Mouse (Mus musculus) heart, adult 11 months (tissue): ENCODE results near the gene S100pbp.
A peak's percentile ranks its signal among the peaks of the same experiment; 100 is the strongest.

Experiments
- DNase-seq: peaks from one replicate; pipeline ENCODE4 v3.0.0; 2022

Gene S100pbp

DNA sequence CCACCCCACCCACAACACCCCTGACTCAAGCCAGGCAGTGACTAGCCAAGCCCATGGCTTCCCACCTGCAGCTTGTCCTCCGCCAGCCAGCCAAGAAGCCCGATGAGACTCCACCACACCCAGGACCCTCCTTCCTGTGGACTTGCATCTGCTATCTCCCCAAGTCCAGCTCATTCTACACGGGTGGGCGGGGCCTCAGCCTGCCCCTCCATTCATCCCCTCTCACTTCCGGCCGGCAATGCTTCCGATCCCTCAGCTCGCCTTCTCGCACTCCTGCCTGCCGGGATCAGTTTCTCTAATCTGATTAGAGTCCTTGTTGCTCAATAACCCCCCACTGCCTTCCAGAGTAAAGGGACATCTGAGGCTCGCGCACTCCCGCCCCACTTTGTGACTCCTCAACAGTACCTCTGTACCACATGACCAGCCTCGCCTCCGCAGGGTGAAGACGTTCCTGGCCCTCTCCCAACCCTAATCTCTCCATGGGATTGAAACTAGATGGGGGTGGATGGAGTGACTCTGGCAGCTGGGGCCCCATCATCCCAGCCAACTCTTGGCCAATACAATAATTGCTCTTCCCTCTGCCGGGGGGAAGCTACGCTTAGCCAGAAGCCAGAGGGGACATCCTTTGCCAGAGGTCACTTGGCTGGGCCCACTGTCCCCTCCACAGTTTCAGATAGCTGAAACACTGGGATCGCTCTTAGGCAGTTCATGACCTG is 63.6 kb downstream of the S100pbp start:
- peak; percentile 98 for DNase-seq

DNA sequence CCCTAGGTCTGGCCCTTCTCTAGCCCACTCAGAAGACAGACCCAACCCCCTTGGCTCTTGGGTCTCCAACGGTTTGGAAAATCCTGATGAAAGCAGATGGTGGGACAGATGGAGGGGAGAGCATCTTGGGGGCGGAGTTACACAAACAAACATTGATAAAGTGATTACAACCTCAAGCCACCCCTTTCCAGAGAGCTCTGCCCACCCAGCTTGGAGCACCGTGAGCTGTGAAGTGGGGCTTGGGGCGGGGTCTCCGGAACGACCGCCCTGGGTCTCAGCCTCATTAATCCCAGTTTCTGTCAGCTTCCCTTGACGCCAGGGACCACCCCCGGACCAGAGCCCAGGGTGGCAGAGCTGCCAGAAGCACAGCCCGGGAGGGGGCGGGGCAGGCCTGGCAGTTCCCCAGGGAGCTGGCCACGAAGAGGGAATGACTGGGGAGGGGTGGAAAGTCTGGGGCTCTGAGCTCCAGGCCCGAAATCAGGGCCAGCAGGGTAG is 64.8 kb downstream of the S100pbp start:
- peak; percentile 88 for DNase-seq

DNA sequence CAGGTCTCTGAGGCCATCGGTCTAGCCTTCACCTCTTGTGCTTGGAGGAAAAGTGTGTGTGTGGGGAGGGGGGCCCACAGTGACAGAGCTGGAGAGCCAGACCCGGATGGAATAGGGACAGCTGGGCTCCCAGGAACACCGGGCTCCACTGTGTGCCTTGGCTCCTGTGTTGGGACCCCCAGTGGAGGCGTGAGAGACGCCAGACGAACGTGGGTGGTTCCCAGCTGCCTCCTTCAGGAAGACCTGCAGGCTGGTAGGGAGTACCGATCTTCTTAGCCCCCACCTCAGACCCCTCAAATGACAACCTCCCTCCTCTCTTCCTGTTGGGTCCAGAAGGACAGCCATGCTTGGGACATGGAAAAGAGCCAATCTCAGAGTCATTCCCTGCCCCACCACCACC is 66.8 kb downstream of the S100pbp start:
- no peak for DNase-seq

DNA sequence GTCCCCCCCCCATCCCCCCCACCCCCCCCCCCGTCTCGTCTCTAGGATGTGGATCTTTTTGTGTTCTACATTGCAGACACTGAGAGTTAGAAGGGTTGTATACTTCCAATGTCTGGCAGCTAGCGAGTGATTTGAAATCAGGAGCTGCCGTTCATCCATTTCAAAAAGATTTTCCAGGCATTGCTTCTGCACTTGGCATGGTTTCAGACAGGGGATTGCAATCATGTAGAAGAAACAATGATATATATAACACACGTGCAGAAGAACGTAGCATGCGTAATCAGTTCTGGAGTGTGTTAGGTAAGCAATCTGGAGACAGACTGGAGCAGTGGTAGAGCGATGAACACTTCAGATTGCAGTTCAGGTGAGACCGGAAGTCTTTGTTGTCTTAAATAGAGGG is 67.4 kb downstream of the S100pbp start:
- DNase-seq, result no peak

DNA sequence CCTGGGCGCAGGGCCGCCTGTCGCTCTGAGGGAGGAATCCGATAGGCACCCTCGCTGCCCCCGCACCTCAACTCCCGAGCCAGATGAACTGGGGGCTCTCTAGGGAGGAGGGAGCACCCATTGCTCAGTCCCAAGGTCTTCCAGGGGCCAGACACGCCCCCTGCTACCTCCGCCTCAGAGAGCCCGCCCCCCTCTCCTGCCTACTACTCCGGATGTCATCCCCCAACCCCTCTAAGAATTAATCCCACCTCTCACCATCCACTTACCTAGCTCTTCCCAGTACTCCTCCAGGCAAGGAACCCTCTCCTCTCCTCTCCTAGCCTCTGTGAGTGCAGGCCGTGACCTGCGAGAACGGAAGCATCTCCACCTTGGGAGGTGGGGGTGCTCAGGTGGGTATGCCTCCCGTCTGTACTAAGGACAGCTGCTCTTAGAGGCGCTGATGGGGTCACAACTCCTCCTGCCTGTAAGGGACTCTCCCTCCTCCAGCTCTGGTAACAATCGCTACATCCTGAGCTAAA is 67.9 kb downstream of the S100pbp start, which contains the start of gene Hpca:
Gene Hpca, minus strand, starts transcription at position 468 of the 518 bp plus-strand sequence.
- no peak for DNase-seq

DNA sequence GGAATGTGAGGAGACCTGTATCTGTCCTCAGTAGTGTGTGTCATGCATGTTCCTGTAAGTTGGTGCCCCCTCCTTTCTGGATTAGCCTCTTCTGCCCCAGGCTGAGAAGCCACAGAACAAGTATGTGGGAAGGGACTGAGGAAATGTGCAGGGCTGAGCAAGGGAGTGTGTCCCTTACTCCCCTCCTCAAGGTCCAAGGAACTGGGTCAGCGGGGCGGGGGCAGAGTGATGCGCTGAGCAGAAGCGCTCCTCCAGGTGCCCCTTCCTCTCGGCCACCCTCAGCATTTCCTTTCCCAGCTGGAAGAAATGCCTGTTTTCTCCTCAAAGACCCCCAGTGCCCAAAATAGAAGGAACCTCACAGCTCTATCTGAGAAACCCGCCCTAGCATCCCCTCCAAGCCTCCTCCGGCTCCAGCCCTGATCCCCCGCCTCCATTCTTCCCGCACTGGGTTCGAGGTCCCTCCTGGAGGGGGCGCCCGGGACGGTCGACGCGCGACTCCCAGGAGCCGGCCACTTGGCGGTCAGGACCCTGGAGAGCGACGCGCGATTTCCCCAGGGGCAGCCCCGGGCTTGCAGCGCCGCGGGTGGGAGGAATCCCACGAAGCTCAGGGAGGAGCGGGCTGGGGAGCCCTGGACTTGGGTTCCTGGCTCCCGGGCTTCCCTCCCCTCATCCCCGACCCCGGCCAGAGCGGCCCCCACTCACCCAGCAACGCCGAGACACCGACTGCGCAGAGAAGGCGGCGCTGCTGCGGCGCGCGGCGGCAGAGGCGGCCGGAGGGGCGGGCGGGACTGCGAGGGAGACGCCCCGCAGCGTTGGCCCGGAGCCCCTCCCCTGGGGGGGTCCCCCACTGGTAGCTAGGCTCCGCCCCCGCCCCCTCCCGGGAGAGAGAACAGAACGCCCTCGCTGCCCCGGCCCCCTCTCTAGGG is 68.7 kb downstream of the S100pbp start:
- no peak for DNase-seq

DNA sequence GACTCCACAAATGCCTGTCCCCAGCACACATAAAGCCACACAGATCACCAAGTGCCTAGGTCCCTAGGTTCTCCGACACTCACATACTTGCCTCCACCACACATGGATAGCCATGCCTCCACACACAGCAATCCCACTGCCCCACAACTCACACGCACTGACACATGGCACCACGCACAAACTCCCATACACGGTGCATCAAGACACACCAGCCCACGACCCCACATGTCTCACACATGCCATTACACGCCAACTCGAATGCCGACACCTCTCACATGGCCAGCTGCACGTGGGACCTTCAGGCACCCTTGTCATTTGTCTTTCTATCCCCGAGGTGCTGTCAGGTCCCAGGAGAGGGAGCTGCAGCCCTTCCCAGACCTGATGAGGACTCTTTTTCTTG is 69.8 kb downstream of the S100pbp start:
- no peak for DNase-seq

DNA sequence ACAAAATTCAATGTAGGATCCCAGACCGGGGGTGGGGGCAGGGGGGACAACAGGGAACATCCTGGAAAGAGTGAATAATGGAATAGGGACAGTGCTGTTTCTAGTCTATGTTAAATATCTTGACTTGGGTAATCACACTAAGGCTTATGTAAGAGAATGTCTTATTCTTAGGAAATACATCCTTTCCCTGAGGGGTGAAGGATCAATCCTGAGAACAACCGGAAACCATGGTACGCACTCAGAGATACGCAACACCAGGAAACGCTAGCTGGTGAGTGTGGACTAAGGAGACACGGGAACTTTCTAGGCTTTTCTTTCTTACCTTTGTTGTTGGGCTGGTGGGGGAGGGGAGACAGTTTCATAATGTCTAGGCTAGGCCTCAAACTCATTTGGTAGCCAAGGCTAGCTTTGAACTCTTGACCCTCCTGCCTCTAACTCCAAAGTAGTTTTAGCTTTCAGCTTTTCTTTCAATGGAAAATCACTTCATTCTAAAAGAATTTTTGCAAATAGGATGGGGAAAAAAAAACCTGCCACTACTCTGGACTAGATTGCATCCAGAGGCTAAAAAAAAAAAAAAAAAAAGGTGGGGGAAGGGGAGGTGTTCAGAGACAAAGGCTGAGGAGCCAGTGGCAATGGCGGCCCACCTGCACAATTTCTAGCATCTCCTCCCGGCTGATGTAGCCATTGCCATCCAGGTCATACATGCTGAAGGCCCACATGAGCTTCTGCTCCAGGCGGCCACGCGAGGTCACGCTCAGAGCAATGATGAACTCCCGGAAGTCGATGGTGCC is 71.6 kb downstream of the S100pbp start:
- no peak for DNase-seq

DNA sequence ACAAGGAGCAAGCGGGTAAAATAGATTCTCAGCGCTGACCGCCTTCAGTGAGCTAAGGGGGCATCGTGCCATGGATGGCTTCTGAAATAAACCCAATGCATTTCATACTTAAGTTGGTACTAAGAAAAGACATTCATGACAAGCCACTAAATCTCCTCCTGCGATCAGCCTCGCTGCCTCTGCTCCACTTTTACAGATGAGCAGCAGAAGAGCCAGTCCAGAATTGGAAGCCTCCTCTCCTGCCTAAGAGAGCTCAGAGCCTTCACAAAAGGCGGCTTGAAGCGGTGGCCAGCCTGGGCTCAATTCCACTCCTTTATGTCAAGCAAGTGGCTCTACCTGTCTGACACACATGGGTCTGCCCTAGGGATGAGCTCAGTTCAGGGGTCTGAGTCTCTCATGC is 72.8 kb downstream of the S100pbp start:
- DNase-seq, result no peak

DNA sequence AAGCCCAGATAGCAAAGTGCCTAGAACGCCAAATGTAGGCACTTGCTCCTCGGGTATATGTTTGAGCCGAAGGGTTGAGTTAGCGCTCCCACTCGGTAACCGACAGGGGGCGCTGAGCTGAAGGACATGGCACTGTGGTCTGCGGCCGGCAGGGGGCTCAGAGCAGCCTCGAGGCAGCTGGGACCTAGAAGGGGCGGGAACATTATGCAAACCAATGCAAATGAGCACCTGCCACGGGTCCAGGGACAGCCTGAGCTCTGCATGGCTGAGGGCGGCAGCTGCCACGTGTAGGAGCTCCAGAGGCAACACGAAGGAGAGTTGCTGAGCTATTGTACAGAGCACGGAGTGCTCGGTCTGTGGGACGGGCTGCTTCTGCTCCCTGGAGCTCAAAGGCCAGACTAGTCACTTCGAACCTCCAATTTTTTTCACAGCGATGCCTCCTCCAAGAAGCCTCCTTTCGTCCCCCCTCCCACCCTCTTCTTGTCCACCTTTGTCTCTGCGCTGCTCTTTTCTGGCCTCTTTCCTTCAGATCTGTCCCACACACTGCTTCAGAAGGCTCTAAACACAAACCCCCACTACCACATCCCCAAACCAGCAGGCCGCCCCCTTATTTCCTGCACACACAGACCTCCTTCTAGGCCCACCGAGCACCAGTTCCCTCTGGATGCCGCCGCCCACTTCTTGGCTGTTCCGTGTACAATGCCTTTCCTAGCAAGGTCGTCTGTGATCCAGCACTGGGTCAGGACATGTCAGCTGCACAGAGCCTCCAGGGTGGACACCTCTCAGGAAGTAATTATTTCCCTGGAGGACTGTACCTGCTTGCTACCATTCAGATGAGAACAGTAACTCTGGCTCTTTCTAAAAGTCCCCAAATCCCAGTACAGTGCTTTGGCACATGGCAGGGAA is 76.2 kb downstream of the S100pbp start:
- no peak for DNase-seq

DNA sequence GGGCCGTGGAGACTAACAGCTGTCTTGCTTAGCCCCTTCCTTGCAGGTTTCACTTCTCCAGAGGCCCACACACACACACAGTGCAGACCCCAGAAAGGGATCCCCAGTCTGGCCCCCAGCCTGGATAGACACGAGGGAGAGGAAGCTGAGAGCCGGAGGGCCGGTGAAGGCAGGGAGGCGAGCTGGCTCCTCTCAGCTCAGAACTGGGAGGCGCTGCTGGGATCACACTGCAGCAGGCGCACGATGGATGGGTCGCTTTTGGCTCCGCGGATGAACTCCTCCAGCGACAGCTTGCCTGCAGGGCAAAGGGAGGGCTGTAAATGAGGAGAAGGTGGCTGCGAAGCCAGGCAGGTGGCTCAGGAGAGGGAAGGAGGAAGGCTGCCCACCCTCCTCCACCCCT is 77.3 kb downstream of the S100pbp start:
- DNase-seq, result no peak

DNA sequence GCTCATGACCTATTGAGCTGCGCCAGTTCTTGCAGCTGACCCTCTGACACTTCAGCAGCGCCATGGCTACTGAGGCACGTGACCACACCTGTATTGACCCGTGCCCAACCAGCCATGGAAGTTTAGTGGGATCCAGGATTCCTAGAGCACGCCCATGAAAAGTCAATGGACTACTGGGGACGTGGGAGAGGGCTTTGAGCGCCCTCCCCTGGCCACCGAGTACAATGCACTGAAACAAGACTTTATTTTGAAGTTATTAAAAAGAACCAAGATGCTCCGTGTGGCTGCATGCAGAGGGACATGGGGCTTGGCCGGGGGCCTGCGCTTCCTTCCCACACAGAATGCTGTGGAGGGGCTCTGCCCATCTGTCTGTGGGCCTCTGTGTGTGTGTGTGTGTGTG is 78.2 kb downstream of the S100pbp start:
- no peak for DNase-seq

DNA sequence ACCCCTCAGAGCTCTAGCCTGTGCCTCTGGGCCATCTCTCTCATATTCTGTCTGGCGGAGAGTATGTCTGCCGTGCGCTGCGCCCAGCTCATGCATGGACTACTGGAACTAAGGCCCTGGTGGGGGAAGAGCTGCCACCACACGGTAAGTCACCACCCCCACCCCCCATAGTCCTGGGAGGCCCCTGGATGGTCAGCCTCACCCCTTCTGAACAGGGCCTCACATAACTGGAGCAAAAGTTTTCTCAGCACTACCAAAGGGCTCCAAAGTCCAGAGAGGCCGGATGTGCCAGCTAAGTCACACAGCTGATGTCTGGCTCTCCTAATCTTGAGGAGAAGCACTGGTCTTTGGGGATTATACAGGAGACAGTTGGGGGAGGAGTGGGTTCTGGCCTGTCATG is 78.7 kb downstream of the S100pbp start:
- no peak for DNase-seq

DNA sequence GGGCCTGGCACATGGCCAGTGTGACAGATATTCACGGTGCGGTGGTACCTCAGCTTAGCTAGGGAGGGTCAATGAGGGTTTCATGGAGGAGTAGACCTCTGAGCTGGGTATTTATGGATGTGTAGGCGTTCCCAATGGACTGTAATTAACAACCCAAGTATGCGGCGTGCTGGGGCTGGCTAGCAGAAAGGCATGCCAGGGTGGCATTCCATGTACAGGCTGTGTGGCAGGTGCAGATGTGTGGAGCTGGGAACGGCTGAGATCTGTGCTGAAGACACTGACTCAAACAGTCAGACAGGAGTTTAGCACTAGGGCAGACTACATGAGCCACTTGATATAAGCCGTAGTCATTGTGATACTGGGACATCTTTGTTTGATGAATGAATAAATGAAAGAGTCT is 80.9 kb downstream of the S100pbp start:
- DNase-seq, result no peak

DNA sequence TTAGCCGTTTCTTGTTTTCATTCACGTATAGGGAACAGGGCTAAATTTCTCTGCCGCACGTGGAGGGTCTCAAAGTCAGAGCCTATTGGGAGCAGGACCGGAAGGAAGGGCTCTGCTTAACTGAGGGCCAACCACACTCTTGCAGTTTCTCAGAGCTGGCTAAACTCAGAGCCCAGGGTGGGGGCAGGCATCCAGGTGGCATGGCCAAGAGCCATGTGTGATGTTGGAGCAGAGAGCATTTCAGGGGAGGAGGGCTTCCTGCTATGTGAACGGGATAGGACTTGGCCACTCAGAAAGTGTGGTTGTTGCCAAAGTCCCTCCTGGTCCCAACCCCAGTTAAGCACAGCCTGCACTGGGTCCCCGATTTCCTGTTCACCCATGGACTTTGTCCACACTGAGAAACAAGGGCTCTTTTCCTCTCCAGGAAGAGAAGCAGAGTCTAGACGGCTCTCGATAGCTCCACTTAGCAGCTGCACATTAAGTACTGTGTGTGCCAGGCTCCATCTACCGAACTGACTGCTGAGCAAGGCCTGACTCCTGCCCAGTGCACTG is 82.1 kb downstream of the S100pbp start:
- no peak for DNase-seq

DNA sequence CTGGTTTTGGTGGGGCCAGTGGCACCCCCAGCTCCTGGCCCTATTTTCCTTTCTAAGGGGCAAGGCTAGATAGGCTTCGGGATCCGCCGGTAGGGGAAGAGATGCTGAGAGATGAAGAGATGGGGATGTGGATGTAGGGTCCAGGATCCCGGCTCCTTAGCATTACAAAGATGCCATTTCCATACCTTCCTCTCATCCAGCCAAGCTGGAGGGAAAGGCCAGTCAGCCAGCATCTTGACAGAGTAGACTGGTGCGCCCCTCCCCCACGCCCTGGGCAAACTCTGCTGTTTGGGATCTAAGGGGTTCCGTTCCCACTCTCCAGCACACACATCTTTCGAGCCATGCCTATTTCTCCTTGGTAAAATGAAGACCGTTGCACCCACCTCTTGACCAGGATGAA is 83.5 kb downstream of the S100pbp start:
- DNase-seq, result no peak

DNA sequence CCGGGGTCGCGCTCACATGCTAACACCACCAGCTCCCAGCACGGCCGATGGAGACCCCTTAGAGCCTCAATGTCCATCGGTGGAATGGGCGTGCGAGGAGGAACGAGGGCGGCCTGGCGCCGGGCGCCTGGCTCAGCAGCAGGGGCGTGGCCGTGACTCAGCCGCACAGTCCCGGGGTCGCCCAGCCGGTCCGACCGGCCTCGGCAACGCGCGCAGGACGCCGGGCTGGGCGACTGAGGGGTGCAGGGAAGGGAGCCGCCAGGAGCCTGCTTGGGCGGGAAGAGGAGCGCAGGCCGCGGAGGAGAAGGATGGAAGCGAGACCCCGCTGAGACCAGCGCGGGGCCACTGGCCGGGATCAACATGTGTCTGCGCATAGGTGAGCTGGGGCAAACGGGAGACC is 84.2 kb downstream of the S100pbp start, which contains the start of gene Tmem54:
Gene Tmem54, plus strand, starts transcription at position 193 of the 400 bp plus-strand sequence.
- DNase-seq, result no peak

DNA sequence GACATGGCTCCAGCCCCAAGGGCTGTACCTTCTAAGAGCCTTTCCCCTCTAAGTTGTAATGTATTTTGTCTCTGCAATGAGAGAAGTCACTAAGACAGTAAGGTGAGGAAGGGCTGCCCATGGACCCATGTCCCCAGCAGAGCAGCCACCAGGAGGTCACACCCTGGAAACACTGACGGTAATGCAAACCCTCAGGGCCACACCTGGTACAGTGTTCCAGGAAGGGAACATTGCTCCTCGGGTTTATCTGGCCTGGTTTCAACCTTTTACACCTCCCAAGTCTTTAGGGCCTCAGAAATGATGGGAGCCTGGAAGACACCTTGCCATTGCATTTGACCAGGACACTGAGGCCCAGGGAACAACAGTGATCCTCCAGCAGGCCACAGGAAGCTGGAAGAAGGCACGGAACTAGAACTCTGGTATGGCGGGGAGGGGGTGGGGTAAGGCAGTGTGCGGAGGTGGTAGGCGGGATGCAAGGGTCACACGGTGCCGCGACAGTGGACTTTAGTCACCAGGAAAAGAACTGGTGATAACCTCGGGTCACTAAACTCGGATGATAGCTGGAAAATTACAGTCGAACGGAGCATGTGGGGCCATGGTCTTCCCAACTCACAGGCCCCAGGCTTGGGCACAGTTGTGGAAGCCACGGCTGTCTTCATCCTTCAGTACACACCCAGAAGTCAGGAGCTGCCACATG is 87.2 kb downstream of the S100pbp start:
- DNase-seq, result no peak
